Mouse (Mus musculus) forebrain, postnatal 0 days (tissue): Measurements from ENCODE around the gene Pkn1. TPM values are rescaled to one million over a fixed set of nuclear protein-coding genes. Genes with fewer than 3 reads are reported as not detected.

Experiments
- ATAC-seq: fragments of 200-750 bp; cut with Nextera tagmentation; 2 replicates; pipeline ENCODE4 v1.8.0; 2017; ENCODE audit warnings: mild to moderate bottlenecking, moderate library complexity
- DNase-seq: peaks from one replicate; pipeline ENCODE4 v3.0.0-alpha.2; 2015
- H3K27ac ChIP-seq: fragments of 300-500 bp; sonication (generic); 2 replicates; pipeline ENCODE4 v1.5.1; 2014; ENCODE audit warnings: low read depth, mild to moderate bottlenecking, antibody characterized with exemption, low read length, moderate library complexity, mixed read lengths
- H3K27me3 ChIP-seq: fragments of 300-500 bp; sonication (generic); 2 replicates; pipeline ENCODE4 v1.6.1; 2014; ENCODE audit warnings: mild to moderate bottlenecking, low read length, mixed read lengths; ENCODE audit not compliant: insufficient read depth
- H3K36me3 ChIP-seq: fragments of 300-500 bp; sonication (generic); 2 replicates; pipeline ENCODE4 v1.6.1; 2014; ENCODE audit warnings: mild to moderate bottlenecking, moderate library complexity; ENCODE audit not compliant: insufficient read depth
- H3K4me1 ChIP-seq: fragments of 300-500 bp; sonication (generic); 2 replicates; pipeline ENCODE4 v1.6.1; 2014; ENCODE audit warnings: antibody characterized with exemption; ENCODE audit not compliant: insufficient read depth
- H3K4me2 ChIP-seq: fragments of 300-500 bp; sonication (generic); 2 replicates; pipeline ENCODE4 v1.6.1; 2014; ENCODE audit warnings: low read depth, mild to moderate bottlenecking, moderate library complexity
- H3K4me3 ChIP-seq: fragments of 300-500 bp; sonication (generic); 2 replicates; pipeline ENCODE4 v1.5.1; 2014; ENCODE audit warnings: low read depth, low read length, mixed read lengths
- H3K9ac ChIP-seq: fragments of 300-500 bp; sonication (generic); 2 replicates; pipeline ENCODE4 v1.6.1; 2014; ENCODE audit warnings: mild to moderate bottlenecking
- H3K9me3 ChIP-seq: fragments of 300-500 bp; sonication (generic); 2 replicates; pipeline ENCODE4 v1.6.1; 2016; ENCODE audit warnings: low read length
- CTCF ChIP-seq: sonication (generic); IDR thresholded peaks from 2 replicates; pipeline ENCODE4 v1.5.1; 2016; ENCODE audit warnings: antibody characterized with exemption, control low read depth, low read depth
- WGBS: fragments of 180-500 bp; shearing (Covaris S2); extraction: QIAGEN DNeasy Blood & Tissue Kit; methylation state at CpG from one replicate; pipeline ENCODE4 v1.1.7; 2014; 5-methylcytosine and 5-hydroxymethylcytosine counted together
- polyA plus RNA-seq: library from polyadenylated mRNA; unstranded; fragments of >200 nt; fragmentation: Nextera tagmentation; extraction: Ambion mirVana; gene quantifications from 2 replicates; pipeline ENCODE4 v1.2.1, GENCODE M21; 2015
- total RNA-seq: library from RNA; depleted of rRNA; stranded (reverse); fragments of >200 nt; gene quantifications from 2 replicates; pipeline ENCODE4 v1.2.3, GENCODE M21; 2014

The Pkn1 gene
- total and polyA plus RNA-seq, 2 experiments from 2014 or later, result 25.2 to 70.8 TPM

DNA sequence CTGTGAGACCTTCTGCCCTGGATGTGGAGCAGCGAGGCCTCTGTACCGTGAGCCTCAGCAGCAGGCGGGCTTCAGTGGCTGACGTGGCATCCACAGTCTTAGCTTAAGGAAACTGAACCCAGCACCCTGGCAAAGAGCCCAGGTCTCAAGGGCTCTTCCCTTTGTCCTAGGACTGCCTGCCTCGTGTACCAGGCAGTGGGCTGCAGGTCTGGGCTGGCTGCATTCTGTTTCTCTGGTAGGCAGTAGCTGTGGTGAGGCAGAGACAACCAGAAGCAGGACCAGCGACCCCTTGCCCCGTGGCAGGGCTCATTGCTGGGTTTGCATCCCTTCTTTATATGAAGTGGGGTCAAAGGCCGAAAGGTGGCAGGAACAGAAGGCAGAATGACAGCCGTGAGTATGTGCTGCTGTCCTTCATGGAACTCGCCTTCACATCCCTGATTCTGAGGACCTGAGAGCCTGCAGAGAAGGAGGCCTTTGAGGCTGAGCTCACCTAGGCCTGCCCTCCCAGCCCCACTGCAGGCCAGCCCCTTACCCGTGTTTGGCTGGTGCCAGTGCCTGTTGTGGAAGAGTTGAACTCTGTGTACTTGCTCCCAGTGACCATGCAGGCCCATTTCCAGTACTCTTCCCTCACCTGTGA lies 24.6 kb upstream of the Pkn1 start:
- DNase-seq, result no peak
- Histone ChIP-seq H3K27me3 (no peaks in the 10 kb centered on the region), H3K4me2 (no peak overlapping the region), H3K4me3 (no peak overlapping the region), H3K9ac (no peak overlapping the region), H3K9me3 (no peaks in the 10 kb centered on the region), H3K4me1 (no peaks in the 10 kb centered on the region), H3K27ac (no peak overlapping the region), H3K36me3 (peaks cover 74% of the 10 kb centered on the region)
- 75% methylated on average over 11 of the region's 11 CpGs for WGBS
- no peak for ATAC-seq
- TF ChIP-seq CTCF, result no peak

DNA sequence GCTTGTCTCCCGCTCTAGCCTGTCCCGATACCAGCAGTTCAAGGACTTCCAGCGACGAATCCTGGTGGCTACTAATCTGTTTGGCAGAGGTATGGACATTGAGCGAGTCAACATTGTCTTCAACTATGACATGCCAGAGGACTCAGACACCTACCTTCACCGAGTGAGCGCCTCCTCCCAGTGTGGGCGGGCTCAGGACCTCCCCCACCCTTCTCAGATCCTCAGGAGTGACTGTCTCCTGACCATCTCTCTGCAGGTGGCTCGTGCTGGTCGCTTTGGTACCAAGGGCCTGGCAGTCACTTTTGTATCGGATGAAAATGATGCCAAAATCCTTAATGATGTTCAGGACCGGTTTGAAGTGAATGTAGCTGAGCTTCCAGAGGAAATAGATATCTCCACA lies 23.7 kb upstream of the Pkn1 start:
- DNase-seq, result no peak
- no peak overlapping the region for H3K9ac ChIP-seq
- no peak for TF ChIP-seq CTCF
- no peak for ATAC-seq
- no peak overlapping the region for H3K4me2 ChIP-seq
- no peaks in the 10 kb centered on the region for H3K4me1 ChIP-seq
- no peaks in the 10 kb centered on the region for H3K9me3 ChIP-seq
- H3K4me3 ChIP-seq, result no peak overlapping the region
- H3K27me3 ChIP-seq, result no peaks in the 10 kb centered on the region
- no peak overlapping the region for H3K27ac ChIP-seq
- H3K36me3 ChIP-seq, result peaks cover 74% of the 10 kb centered on the region
- 84% methylated on average over 12 of the region's 12 CpGs for WGBS

DNA sequence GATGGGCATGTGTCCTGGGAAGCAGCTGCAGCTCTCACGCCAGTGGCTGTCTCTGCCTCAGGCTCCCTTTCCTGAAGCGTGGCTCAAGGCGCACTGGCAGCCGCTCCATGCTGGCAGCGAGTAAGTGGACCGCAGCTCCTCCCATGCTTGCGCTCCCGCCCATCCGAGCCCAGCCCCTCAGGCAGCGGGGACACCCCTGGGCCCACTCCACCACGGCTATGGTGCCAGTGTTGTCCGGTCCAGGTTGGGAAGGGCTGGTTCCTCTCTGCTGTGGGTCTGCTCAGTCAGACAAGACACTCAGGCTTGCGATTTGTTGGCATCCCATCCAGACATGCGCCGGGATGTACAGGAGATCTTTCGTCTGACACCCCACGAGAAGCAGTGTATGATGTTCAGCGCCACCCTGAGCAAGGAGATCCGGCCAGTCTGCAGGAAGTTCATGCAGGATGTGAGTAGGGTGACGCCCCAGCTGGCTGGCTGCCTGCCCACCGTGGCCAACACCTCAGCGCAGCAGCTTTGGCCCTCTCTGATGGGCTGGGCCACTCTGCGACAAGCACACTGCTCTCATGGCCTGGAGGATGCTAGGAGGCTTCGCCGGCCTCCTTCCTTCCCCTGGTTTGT lies 22.5 kb upstream of the Pkn1 start:
- H3K4me2 ChIP-seq, result no peak overlapping the region
- no peak overlapping the region for H3K4me3 ChIP-seq
- H3K9me3 ChIP-seq, result no peaks in the 10 kb centered on the region
- DNase-seq, result no peak
- TF ChIP-seq CTCF, result no peak
- WGBS, result 88% methylated on average over 25 of the region's 25 CpGs
- ATAC-seq, result no peak
- peaks cover 74% of the 10 kb centered on the region for H3K36me3 ChIP-seq
- no peak overlapping the region for H3K27ac ChIP-seq
- peaks cover 4% of the 10 kb centered on the region; the same call in 1 of the 2 replicates for H3K4me1 ChIP-seq
- no peaks in the 10 kb centered on the region for H3K27me3 ChIP-seq
- H3K9ac ChIP-seq, result no peak overlapping the region

DNA sequence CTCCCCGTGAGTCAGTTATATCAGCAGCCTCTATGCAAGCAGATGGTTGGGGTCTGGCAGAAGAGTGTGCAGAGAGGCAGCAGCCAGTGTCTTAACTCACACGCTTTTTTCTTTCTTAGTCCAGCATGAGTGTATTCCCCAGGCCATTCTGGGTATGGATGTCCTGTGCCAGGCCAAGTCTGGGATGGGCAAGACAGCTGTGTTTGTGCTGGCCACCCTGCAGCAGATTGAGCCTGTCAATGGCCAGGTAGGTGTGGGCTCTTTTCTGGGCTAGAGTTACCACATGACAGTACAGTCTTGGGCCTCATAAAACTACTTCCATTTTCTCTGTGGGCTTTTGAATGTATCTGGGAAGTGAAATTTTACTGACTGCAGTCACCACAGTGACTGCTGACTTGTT lies 20.7 kb upstream of the Pkn1 start:
- WGBS, result 86% methylated on average over 2 of the region's 2 CpGs
- Histone ChIP-seq H3K4me2 (no peak overlapping the region), H3K36me3 (peaks cover 60% of the 10 kb centered on the region), H3K27ac (no peak overlapping the region), H3K27me3 (no peaks in the 10 kb centered on the region), H3K4me1 (peaks cover 12% of the 10 kb centered on the region), H3K9me3 (no peaks in the 10 kb centered on the region), H3K4me3 (no peak overlapping the region), H3K9ac (no peak overlapping the region)
- ATAC-seq, result no peak
- DNase-seq, result no peak
- no peak for TF ChIP-seq CTCF

DNA sequence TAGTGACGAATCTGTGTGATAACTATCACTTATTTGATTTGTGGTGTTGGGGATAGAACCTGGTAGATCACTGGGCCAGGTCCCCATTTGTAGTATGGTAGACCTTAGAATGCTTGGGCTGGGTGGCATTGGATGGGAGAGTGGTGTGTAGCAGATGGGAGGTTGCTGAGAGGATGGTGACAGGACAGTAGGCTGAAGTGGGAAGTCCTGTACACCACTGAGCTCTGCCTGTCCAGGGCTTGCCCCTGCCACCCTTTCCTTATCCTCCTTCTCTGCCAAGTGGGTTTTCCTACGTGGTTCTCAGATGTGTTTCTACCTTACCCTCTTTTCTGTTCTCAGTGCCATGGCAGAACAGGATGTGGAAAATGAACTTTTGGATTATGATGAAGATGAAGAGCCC lies 20.1 kb upstream of the Pkn1 start:
- Histone ChIP-seq H3K4me2 (no peak overlapping the region), H3K4me3 (no peak overlapping the region), H3K9ac (no peak overlapping the region), H3K36me3 (peaks cover 54% of the 10 kb centered on the region), H3K4me1 (peaks cover 12% of the 10 kb centered on the region), H3K27me3 (no peaks in the 10 kb centered on the region), H3K9me3 (no peaks in the 10 kb centered on the region), H3K27ac (no peak overlapping the region)
- 88% methylated on average over 2 of the region's 2 CpGs for WGBS
- no peak for DNase-seq
- no peak for ATAC-seq
- TF ChIP-seq CTCF, result no peak

DNA sequence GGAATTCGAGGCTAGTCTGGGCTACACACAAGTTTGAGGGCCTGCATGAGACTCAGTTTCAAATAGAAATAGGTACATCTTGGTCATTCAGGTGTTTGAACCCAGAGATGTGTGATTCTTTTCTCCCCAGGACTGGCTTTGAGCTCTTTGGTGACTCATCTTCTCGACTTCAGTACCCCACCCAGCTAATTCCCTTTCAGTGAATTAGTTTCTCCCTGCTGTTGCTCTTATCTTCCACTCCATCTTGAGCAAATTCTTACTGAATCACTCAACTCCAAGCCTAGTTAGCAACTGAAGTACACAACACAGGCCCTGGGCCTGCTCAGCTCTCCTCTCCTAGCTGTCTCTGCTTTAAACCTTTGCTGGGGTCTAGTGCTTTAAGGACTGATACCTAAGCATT lies 17.6 kb upstream of the Pkn1 start:
- H3K27me3 ChIP-seq, result no peaks in the 10 kb centered on the region
- peaks cover 29% of the 10 kb centered on the region for H3K36me3 ChIP-seq
- no peaks in the 10 kb centered on the region for H3K9me3 ChIP-seq
- H3K4me1 ChIP-seq, result peaks cover 12% of the 10 kb centered on the region
- peak overlapping the region; percentile 93; the same call in 1 of the 2 replicates for H3K4me3 ChIP-seq
- ATAC-seq (no peak), DNase-seq (no peak)
- 78% methylated on average over 2 of the region's 2 CpGs for WGBS
- TF ChIP-seq CTCF, result no peak
- H3K4me2 ChIP-seq, result peak overlapping the region; percentile 85
- H3K27ac ChIP-seq, result no peak overlapping the region
- no peak overlapping the region for H3K9ac ChIP-seq

DNA sequence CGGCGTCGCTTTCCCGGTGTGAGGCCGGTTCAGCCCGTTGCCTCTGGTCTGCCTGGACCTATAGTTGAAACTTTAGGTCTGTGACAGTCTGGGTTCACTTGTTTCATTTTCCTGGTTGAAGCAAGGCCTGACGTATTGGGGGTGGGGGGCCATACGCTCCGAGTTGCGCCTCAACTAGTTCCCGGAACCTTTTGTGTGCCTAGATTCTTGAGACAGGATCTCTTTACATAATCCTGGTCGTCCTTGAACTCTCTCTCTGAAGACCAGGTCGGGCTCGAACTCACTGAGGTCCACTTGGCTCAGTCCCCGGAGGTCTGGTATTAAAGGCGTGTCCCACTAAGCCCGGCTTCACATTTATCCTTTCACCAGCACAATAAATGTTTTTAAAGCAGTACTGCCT lies 16.8 kb upstream of the Pkn1 start:
- no peak for ATAC-seq
- no peak for DNase-seq
- peak overlapping the region; percentile 81 for H3K9ac ChIP-seq
- peak overlapping the region; percentile 85 for H3K4me2 ChIP-seq
- H3K27ac ChIP-seq, result peak overlapping the region; percentile 95
- H3K27me3 ChIP-seq, result no peaks in the 10 kb centered on the region
- H3K9me3 ChIP-seq, result no peaks in the 10 kb centered on the region
- H3K4me1 ChIP-seq, result peaks cover 12% of the 10 kb centered on the region
- no peak for TF ChIP-seq CTCF
- peaks cover 21% of the 10 kb centered on the region for H3K36me3 ChIP-seq
- H3K4me3 ChIP-seq, result peak overlapping the region; percentile 93
- WGBS, result under 1% methylated on average over 17 of the region's 17 CpGs
